Mouse (Mus musculus): ENCODE data around the gene Eif6. TPM values are rescaled to one million over a fixed set of nuclear protein-coding genes. Genes with fewer than 3 reads are reported as not detected.

Gene Eif6
- polyA plus RNA-seq, 1 experiment, result 71.0 TPM

GRCm38 (mm10) chr2:155816179-155816578 is 10.5 kb downstream of the Eif6 start:
- peaks cover 3% of the 10 kb centered on the region; the same call in 1 of the 2 replicates for H3K4me1 ChIP-seq (ENCODE audit: control insufficient read depth, insufficient read depth, low read length)
- H3K27ac ChIP-seq (ENCODE audit: insufficient read depth, low read length), result no peak overlapping the region
- TF ChIP-seq CTCF (IDR thresholded peaks at IDR 0.05; ENCODE audit: extremely low read depth, insufficient read depth, low read length), result no peak
- TF ChIP-seq POLR2A (IDR thresholded peaks at IDR 0.05; ENCODE audit: extremely low read depth, insufficient read depth, low read length), result no peak
- H3K4me3 ChIP-seq (ENCODE audit: insufficient read depth, low read length), result no peak overlapping the region

GRCm38 (mm10) chr2:155814829-155815228 is 11.9 kb downstream of the Eif6 start:
- no peak overlapping the region for H3K4me3 ChIP-seq (ENCODE audit: insufficient read depth, low read length)
- no peak overlapping the region for H3K27ac ChIP-seq (ENCODE audit: insufficient read depth, low read length)
- TF ChIP-seq POLR2A (IDR thresholded peaks at IDR 0.05; ENCODE audit: extremely low read depth, insufficient read depth, low read length), result no peak
- TF ChIP-seq CTCF (IDR thresholded peaks at IDR 0.05; ENCODE audit: extremely low read depth, insufficient read depth, low read length), result no peak
- peaks cover 3% of the 10 kb centered on the region; the same call in 1 of the 2 replicates for H3K4me1 ChIP-seq (ENCODE audit: control insufficient read depth, insufficient read depth, low read length)

GRCm38 (mm10) chr2:155812637-155813036 is 14.1 kb downstream of the Eif6 start:
- Histone ChIP-seq H3K4me1 (ENCODE audit: control insufficient read depth, insufficient read depth, low read length) (no peaks in the 10 kb centered on the region), H3K27ac (ENCODE audit: insufficient read depth, low read length) (no peak overlapping the region), H3K4me3 (ENCODE audit: insufficient read depth, low read length) (no peak overlapping the region)
- TF ChIP-seq POLR2A (IDR thresholded peaks at IDR 0.05; ENCODE audit: extremely low read depth, insufficient read depth, low read length) (no peak), CTCF (IDR thresholded peaks at IDR 0.05; ENCODE audit: extremely low read depth, insufficient read depth, low read length) (no peak)

GRCm38 (mm10) chr2:155811821-155812396 is 14.8 kb downstream of the Eif6 start:
- no peaks in the 10 kb centered on the region for H3K4me1 ChIP-seq (ENCODE audit: control insufficient read depth, insufficient read depth, low read length)
- no peak overlapping the region for H3K27ac ChIP-seq (ENCODE audit: insufficient read depth, low read length)
- no peak overlapping the region for H3K4me3 ChIP-seq (ENCODE audit: insufficient read depth, low read length)
- TF ChIP-seq POLR2A (IDR thresholded peaks at IDR 0.05; ENCODE audit: extremely low read depth, insufficient read depth, low read length) (no peak), CTCF (IDR thresholded peaks at IDR 0.05; ENCODE audit: extremely low read depth, insufficient read depth, low read length) (peak; percentile 94)

GRCm38 (mm10) chr2:155809620-155810019 is 17.1 kb downstream of the Eif6 start:
- Histone ChIP-seq H3K27ac (ENCODE audit: insufficient read depth, low read length) (no peak overlapping the region), H3K4me3 (ENCODE audit: insufficient read depth, low read length) (no peak overlapping the region), H3K4me1 (ENCODE audit: control insufficient read depth, insufficient read depth, low read length) (no peaks in the 10 kb centered on the region)
- no peak for TF ChIP-seq CTCF (IDR thresholded peaks at IDR 0.05; ENCODE audit: extremely low read depth, insufficient read depth, low read length)
- TF ChIP-seq POLR2A (IDR thresholded peaks at IDR 0.05; ENCODE audit: extremely low read depth, insufficient read depth, low read length), result no peak

GRCm38 (mm10) chr2:155807408-155807807 is 19.3 kb downstream of the Eif6 start:
- Histone ChIP-seq H3K27ac (ENCODE audit: insufficient read depth, low read length) (no peak overlapping the region), H3K4me1 (ENCODE audit: control insufficient read depth, insufficient read depth, low read length) (no peaks in the 10 kb centered on the region), H3K4me3 (ENCODE audit: insufficient read depth, low read length) (no peak overlapping the region)
- TF ChIP-seq CTCF (IDR thresholded peaks at IDR 0.05; ENCODE audit: extremely low read depth, insufficient read depth, low read length), result no peak
- TF ChIP-seq POLR2A (IDR thresholded peaks at IDR 0.05; ENCODE audit: extremely low read depth, insufficient read depth, low read length), result no peak

GRCm38 (mm10) chr2:155806548-155806947 is 20.2 kb downstream of the Eif6 start:
- Histone ChIP-seq H3K4me3 (ENCODE audit: insufficient read depth, low read length) (no peak overlapping the region), H3K27ac (ENCODE audit: insufficient read depth, low read length) (no peak overlapping the region), H3K4me1 (ENCODE audit: control insufficient read depth, insufficient read depth, low read length) (no peaks in the 10 kb centered on the region)
- no peak for TF ChIP-seq CTCF (IDR thresholded peaks at IDR 0.05; ENCODE audit: extremely low read depth, insufficient read depth, low read length)
- no peak for TF ChIP-seq POLR2A (IDR thresholded peaks at IDR 0.05; ENCODE audit: extremely low read depth, insufficient read depth, low read length)

- no peaks in the 10 kb centered on the region for H3K4me1 ChIP-seq (ENCODE audit: control insufficient read depth, insufficient read depth, low read length)
- no peak overlapping the region for H3K27ac ChIP-seq (ENCODE audit: insufficient read depth, low read length)
- no peak overlapping the region for H3K4me3 ChIP-seq (ENCODE audit: insufficient read depth, low read length)
- TF ChIP-seq CTCF (IDR thresholded peaks at IDR 0.05; ENCODE audit: extremely low read depth, insufficient read depth, low read length), result no peak
- no peak for TF ChIP-seq POLR2A (IDR thresholded peaks at IDR 0.05; ENCODE audit: extremely low read depth, insufficient read depth, low read length)
These were observed 20.8 kb downstream of the Eif6 start for GRCm38 (mm10) chr2:155805925-155806255.

GRCm38 (mm10) chr2:155805231-155805924 is 21.3 kb downstream of the Eif6 start:
- Histone ChIP-seq H3K4me1 (ENCODE audit: control insufficient read depth, insufficient read depth, low read length) (no peaks in the 10 kb centered on the region), H3K4me3 (ENCODE audit: insufficient read depth, low read length) (no peak overlapping the region), H3K27ac (ENCODE audit: insufficient read depth, low read length) (no peak overlapping the region)
- no peak for TF ChIP-seq POLR2A (IDR thresholded peaks at IDR 0.05; ENCODE audit: extremely low read depth, insufficient read depth, low read length)
- TF ChIP-seq CTCF (IDR thresholded peaks at IDR 0.05; ENCODE audit: extremely low read depth, insufficient read depth, low read length), result no peak

- Histone ChIP-seq H3K4me3 (ENCODE audit: insufficient read depth, low read length) (no peak overlapping the region), H3K4me1 (ENCODE audit: control insufficient read depth, insufficient read depth, low read length) (no peaks in the 10 kb centered on the region), H3K27ac (ENCODE audit: insufficient read depth, low read length) (no peak overlapping the region)
- TF ChIP-seq CTCF (IDR thresholded peaks at IDR 0.05; ENCODE audit: extremely low read depth, insufficient read depth, low read length) (no peak), POLR2A (IDR thresholded peaks at IDR 0.05; ENCODE audit: extremely low read depth, insufficient read depth, low read length) (no peak)
These were observed 22.7 kb downstream of the Eif6 start for GRCm38 (mm10) chr2:155804053-155804452.
